Mouse (Mus musculus) lung, embryonic 15.5 days (tissue): ENCODE data around the gene Trip12. TPM values are rescaled to one million over a fixed set of nuclear protein-coding genes. Genes with fewer than 3 reads are reported as not detected.

Source experiments
- ATAC-seq: fragments of 200-750 bp; cut with Nextera tagmentation; 2 replicates; pipeline ENCODE4 v1.8.0; 2017; ENCODE audit warnings: moderate number of reproducible peaks, borderline replicate concordance; ENCODE audit not compliant: low FRiP score, low TSS enrichment; ENCODE audit errors: extremely low read depth
- H3K27ac ChIP-seq: fragments of 300-500 bp; sonication (generic); 2 replicates; pipeline ENCODE4 v1.5.1; 2015; ENCODE audit warnings: moderate library complexity, mild to moderate bottlenecking, inconsistent platforms
- H3K27me3 ChIP-seq: fragments of 300-500 bp; sonication (generic); 2 replicates; pipeline ENCODE4 v1.6.1; 2015; ENCODE audit warnings: inconsistent platforms
- H3K36me3 ChIP-seq: fragments of 300-500 bp; sonication (generic); 2 replicates; pipeline ENCODE4 v1.6.1; 2015; ENCODE audit warnings: inconsistent platforms
- H3K4me1 ChIP-seq: fragments of 300-500 bp; sonication (generic); 2 replicates; pipeline ENCODE4 v1.6.1; 2015; ENCODE audit warnings: inconsistent platforms
- H3K4me2 ChIP-seq: fragments of 300-500 bp; sonication (generic); 2 replicates; pipeline ENCODE4 v1.6.1; 2015; ENCODE audit warnings: inconsistent platforms, mild to moderate bottlenecking, moderate library complexity
- H3K4me3 ChIP-seq: fragments of 300-500 bp; sonication (generic); 2 replicates; pipeline ENCODE4 v1.5.1; 2015; ENCODE audit warnings: mild to moderate bottlenecking, inconsistent platforms
- H3K9ac ChIP-seq: fragments of 300-500 bp; sonication (generic); 2 replicates; pipeline ENCODE4 v1.6.1; 2015; ENCODE audit warnings: inconsistent platforms
- H3K9me3 ChIP-seq: fragments of 300-500 bp; sonication (generic); 2 replicates; pipeline ENCODE4 v1.6.1; 2016; ENCODE audit warnings: inconsistent platforms
- WGBS: fragments of 180-500 bp; shearing (Covaris S2); methylation state at CpG from one replicate; pipeline ENCODE4 v1.1.7; 2015; 5-methylcytosine and 5-hydroxymethylcytosine counted together
- polyA plus RNA-seq: library from polyadenylated mRNA; unstranded; fragments of >200 nt; fragmentation: Nextera tagmentation; extraction: Ambion mirVana; gene quantifications from 2 replicates; pipeline ENCODE4 v1.2.1, GENCODE M21; 2015

The Trip12 gene
- polyA plus RNA-seq, 1 experiment from 2014 or later: 56.0 TPM

- Histone ChIP-seq H3K27ac (no peak overlapping the region), H3K4me1 (no peaks in the 10 kb centered on the region), H3K4me2 (no peak overlapping the region), H3K27me3 (no peaks in the 10 kb centered on the region), H3K9ac (no peak overlapping the region), H3K4me3 (no peak overlapping the region), H3K36me3 (no peaks in the 10 kb centered on the region), H3K9me3 (no peaks in the 10 kb centered on the region)
- 57% methylated on average over 4 of the region's 4 CpGs for WGBS
- ATAC-seq: no peak
These were observed 32.6 kb upstream of the Trip12 start for GRCm38 (mm10) chr1:84872939-84873338.

DNA sequence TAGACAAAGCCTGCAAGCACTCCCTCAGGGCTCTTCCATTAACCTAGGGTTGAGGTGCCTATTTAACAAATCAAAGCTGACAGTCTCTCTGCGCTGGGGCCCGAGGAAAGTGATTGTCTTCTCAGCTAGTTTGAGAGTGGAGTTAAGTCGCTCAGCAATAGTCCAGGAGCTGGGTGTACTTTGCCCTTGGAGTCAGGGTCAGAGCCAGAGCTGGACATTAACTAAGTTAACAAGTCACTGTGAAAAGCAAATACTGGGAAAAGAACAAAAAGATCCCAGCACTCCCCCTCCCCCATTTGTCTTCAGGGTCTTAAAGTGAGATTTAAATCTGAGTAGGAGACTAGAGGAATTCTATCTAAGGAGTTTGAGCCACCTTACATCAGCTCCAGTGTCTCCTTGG is 31.8 kb upstream of the Trip12 start:
- Histone ChIP-seq H3K36me3 (no peaks in the 10 kb centered on the region), H3K9me3 (no peaks in the 10 kb centered on the region), H3K27ac (no peak overlapping the region), H3K9ac (no peak overlapping the region), H3K27me3 (no peaks in the 10 kb centered on the region), H3K4me2 (no peak overlapping the region), H3K4me3 (no peak overlapping the region), H3K4me1 (no peaks in the 10 kb centered on the region)
- ATAC-seq: no peak
- 37% methylated on average over 3 of the region's 3 CpGs for WGBS

GRCm38 (mm10) chr1:84871131-84871530 is 30.8 kb upstream of the Trip12 start:
- H3K27ac ChIP-seq: no peak overlapping the region
- ATAC-seq: no peak
- no peaks in the 10 kb centered on the region for H3K27me3 ChIP-seq
- no peaks in the 10 kb centered on the region for H3K4me1 ChIP-seq
- WGBS: 52% methylated on average over 6 of the region's 6 CpGs
- no peaks in the 10 kb centered on the region for H3K9me3 ChIP-seq
- H3K36me3 ChIP-seq: no peaks in the 10 kb centered on the region
- H3K9ac ChIP-seq: no peak overlapping the region
- H3K4me3 ChIP-seq: no peak overlapping the region
- H3K4me2 ChIP-seq: no peak overlapping the region

DNA sequence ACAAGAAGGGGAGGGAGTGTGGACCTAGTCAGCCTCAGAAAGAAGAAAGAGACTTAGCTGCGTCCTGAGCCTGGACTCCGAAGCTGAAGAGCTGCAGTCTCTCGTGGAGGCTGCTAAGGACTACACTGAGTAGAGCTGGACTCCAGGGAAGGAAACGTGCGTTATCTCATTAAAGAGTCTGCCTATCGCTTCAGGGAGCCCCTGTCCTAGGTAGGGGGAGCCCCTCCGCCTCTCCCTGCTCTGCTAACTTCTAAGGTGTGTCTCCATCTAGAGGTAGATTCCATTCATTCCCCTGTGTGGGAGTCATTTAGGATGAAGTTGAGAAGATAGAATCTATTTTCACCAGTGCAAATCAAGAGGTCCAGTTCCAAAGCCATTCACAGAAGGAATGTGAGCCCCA is 29.2 kb upstream of the Trip12 start:
- WGBS: 31% methylated on average over 7 of the region's 7 CpGs
- H3K4me2 ChIP-seq: no peak overlapping the region

DNA sequence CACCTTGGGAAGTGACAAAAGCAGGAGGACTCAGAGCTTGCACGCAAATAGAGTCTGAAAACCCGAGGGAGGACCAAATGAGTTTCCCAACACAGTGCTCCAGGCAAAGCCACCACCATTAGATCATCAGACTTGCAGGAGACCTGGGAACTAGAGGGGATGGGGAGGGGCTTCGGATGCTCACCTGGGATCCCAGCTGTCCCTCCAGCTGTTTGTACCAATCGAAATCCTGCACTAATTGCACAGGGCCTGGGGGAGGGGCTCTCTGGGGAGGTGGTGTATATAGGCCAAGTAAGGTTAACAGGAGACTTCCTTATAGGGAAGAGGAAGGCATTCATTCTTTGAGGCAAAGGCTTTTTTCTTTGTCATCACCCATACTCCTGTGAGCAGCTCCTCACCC is 28.5 kb upstream of the Trip12 start:
- Histone ChIP-seq H3K27me3 (no peaks in the 10 kb centered on the region), H3K4me2 (no peak overlapping the region), H3K36me3 (no peaks in the 10 kb centered on the region), H3K4me3 (no peak overlapping the region), H3K9me3 (no peaks in the 10 kb centered on the region), H3K27ac (no peak overlapping the region), H3K9ac (no peak overlapping the region), H3K4me1 (no peaks in the 10 kb centered on the region)
- no peak for ATAC-seq
- 70% methylated on average over 4 of the region's 4 CpGs for WGBS

More for the DNA sequence above, 29.2 kb upstream of the Trip12 start:
- Histone ChIP-seq H3K4me1 (no peaks in the 10 kb centered on the region), H3K27ac (no peak overlapping the region), H3K36me3 (no peaks in the 10 kb centered on the region), H3K9ac (no peak overlapping the region), H3K4me3 (no peak overlapping the region), H3K9me3 (no peaks in the 10 kb centered on the region), H3K27me3 (no peaks in the 10 kb centered on the region)
- 0 out of 2 replicates have a peak, but pooled peaks have one; percentile 39 for ATAC-seq

GRCm38 (mm10) chr1:84868311-84868710 is 28.0 kb upstream of the Trip12 start:
- Histone ChIP-seq H3K4me3 (no peak overlapping the region), H3K9me3 (no peaks in the 10 kb centered on the region), H3K27me3 (no peaks in the 10 kb centered on the region), H3K9ac (no peak overlapping the region), H3K27ac (no peak overlapping the region), H3K36me3 (no peaks in the 10 kb centered on the region), H3K4me2 (no peak overlapping the region), H3K4me1 (no peaks in the 10 kb centered on the region)
- ATAC-seq: no peak

DNA sequence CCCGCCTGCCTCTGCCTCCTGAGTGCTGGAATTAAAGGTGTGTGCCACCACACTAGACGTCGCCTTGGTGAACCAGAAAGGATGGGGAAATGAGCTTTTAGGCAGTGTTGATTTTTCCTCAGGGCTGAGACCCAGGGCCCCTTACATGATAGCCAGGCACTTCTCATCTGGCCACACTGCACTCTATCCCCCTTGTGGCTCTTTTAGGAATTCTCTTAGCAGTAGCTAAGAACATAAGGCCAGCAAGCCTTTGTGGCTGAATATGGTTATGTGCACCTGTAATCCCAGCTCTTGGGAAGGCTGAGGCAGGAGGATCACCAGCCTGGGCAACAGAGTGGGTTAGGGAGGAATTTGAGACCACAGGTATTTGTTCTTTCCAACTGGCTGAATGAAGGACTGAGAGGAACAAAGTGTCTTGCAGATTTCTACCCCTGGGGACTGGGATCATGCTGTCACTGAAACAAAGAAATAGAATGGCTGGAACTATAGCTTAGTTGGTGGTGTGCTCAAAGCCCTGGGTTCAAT is 26.5 kb upstream of the Trip12 start:
- Histone ChIP-seq H3K9ac (no peak overlapping the region), H3K4me3 (no peak overlapping the region), H3K36me3 (no peaks in the 10 kb centered on the region), H3K4me2 (no peak overlapping the region), H3K4me1 (no peaks in the 10 kb centered on the region), H3K27me3 (no peaks in the 10 kb centered on the region), H3K27ac (no peak overlapping the region), H3K9me3 (no peaks in the 10 kb centered on the region)
- ATAC-seq: no peak
- WGBS: 89% methylated on average over 3 of the region's 3 CpGs

DNA sequence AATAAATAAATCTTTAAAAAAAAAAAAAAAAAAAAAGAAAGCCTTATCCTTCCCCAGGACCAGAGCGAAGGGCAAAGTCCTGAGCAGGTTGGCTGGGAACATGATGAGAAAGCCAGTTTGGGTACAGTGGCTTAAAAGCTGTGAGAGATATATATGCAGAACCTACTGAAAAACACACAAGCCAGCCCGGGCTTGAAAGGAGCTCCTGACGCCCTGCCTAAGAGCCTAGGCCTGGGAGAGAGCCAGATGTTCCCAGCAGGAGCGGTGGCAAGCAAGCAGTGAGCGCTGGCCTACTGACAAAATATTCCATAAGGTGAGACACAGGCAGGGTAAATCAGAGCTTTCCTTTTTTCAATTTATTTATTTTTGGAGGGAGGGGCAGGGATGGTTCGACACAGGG is 25.9 kb upstream of the Trip12 start:
- no peaks in the 10 kb centered on the region for H3K27me3 ChIP-seq
- H3K36me3 ChIP-seq: no peaks in the 10 kb centered on the region
- no peaks in the 10 kb centered on the region for H3K9me3 ChIP-seq
- H3K4me3 ChIP-seq: no peak overlapping the region
- ATAC-seq: no peak
- no peak overlapping the region for H3K9ac ChIP-seq
- H3K4me2 ChIP-seq: no peak overlapping the region
- H3K4me1 ChIP-seq: no peaks in the 10 kb centered on the region
- WGBS: 86% methylated on average over 6 of the region's 6 CpGs
- no peak overlapping the region for H3K27ac ChIP-seq

DNA sequence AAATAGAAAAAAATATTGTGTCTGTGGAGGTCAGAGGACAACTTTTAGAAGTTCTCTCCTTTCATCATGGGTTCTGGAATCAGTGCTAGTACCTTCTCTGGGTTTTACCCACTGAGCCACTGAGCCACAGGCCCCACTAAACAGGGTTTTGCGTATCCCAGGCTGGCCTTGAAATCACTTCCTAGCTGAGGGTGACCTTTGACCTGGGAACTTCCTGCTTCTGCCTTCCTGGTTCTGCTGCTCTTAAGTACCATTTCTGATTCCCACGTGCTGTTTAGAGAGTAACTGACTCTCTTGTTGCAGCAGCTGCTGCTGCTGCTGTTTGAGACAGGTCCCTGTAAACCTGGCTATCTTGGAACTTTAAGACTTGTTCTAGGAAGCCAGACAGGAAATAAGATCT is 24.3 kb upstream of the Trip12 start:
- ATAC-seq: no peak
- Histone ChIP-seq H3K4me3 (no peak overlapping the region), H3K27ac (no peak overlapping the region)

GRCm38 (mm10) chr1:84861255-84861630 is 20.9 kb upstream of the Trip12 start:
- Histone ChIP-seq H3K4me1 (no peaks in the 10 kb centered on the region), H3K27me3 (no peaks in the 10 kb centered on the region), H3K27ac (no peak overlapping the region), H3K9ac (no peak overlapping the region), H3K4me3 (no peak overlapping the region), H3K9me3 (no peaks in the 10 kb centered on the region), H3K36me3 (no peaks in the 10 kb centered on the region), H3K4me2 (no peak overlapping the region)
- ATAC-seq: no peak
- 68% methylated on average over 1 of the region's 1 CpGs for WGBS

More for the DNA sequence above, 24.3 kb upstream of the Trip12 start:
- no peaks in the 10 kb centered on the region for H3K36me3 ChIP-seq
- H3K27me3 ChIP-seq: no peaks in the 10 kb centered on the region
- no peak overlapping the region for H3K4me2 ChIP-seq
- no peaks in the 10 kb centered on the region for H3K9me3 ChIP-seq
- no peaks in the 10 kb centered on the region for H3K4me1 ChIP-seq
- H3K9ac ChIP-seq: no peak overlapping the region
- WGBS: 45% methylated on average over 2 of the region's 2 CpGs

GRCm38 (mm10) chr1:84860360-84861254 is 20.3 kb upstream of the Trip12 start:
- Histone ChIP-seq H3K9me3 (no peaks in the 10 kb centered on the region), H3K27ac (no peak overlapping the region), H3K27me3 (no peaks in the 10 kb centered on the region), H3K4me3 (no peak overlapping the region), H3K4me1 (no peaks in the 10 kb centered on the region), H3K36me3 (no peaks in the 10 kb centered on the region), H3K4me2 (no peak overlapping the region), H3K9ac (no peak overlapping the region)
- no peak for ATAC-seq
- WGBS: 65% methylated on average over 10 of the region's 10 CpGs

DNA sequence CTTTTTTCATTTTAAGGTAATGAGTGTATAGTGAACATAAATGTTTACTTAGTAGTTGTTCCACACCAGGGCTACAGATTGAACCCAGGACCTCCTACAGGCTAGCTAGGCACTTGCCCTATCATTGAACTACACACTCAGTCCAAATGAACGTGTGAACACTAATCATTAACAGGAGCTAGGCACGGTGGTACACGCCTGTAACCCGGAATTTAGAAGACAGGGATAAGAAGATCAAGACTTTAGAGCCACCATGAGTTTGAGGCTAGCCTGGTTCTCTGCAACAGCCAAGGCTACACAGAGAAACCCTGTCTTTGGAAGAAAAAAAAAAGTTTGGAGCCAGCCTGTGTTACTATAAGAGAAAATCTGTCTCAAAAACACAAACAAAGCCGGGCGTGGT is 19.3 kb upstream of the Trip12 start:
- Histone ChIP-seq H3K4me1 (no peaks in the 10 kb centered on the region), H3K4me2 (no peak overlapping the region), H3K4me3 (no peak overlapping the region), H3K27me3 (no peaks in the 10 kb centered on the region), H3K9ac (no peak overlapping the region), H3K9me3 (no peaks in the 10 kb centered on the region), H3K36me3 (no peaks in the 10 kb centered on the region), H3K27ac (no peak overlapping the region)
- 86% methylated on average over 6 of the region's 6 CpGs for WGBS
- ATAC-seq: no peak
